Mouse (Mus musculus) WW6 (cell line): ENCODE measurements around the gene Ap5m1.
A peak's percentile ranks its signal among the peaks of the same experiment; 100 is the strongest.
"Not testable (repeated sequence)": the region's sequence is repeated elsewhere in the genome, so short reads cannot be mapped to it uniquely, and the experiment has no call there.

ENCODE experiments used
- DNase-seq: peaks from one replicate; pipeline ENCODE4 v3.0.0-alpha.2; 2013; ENCODE audit warnings: low read depth, low spot score

Gene Ap5m1

DNA sequence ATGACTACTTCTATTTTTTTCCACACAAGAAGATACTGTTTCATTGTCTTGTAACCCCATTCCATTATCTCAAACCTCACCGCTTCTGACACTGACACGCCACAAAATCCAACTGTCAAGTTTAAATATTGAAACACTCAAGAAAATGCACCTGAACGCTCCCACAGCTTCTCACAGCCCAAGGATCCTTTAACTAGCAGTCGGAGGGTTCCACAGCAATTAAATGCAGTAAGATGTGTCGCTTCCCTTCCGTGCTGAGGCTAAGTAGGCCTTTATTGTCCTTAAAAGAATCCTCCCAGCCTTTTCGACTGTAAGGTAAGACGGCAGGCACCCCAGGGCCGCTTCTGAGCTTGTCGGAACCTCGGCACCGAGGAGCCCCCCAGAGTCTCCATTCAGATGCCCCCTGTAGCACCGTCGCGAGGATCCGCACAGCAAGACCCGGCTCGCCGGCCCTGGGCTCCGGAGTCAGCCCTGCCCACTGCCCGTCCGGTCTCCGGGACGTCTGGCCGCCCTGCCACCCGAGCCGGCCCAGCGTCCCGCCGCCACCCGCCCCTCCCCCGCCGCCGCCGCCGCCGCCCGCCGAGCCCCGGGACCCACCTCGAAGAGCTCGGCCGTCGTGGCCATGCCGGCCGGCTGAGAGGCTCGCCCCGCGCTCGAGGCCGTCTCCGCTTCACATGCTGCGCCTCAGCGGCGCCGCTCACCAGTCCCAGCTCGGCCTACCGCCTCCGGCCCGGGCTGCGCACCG lies at the start of gene Ap5m1:
Gene Ap5m1 (plus strand): TSS at position 569 of the 745 bp plus-strand sequence.
- DNase-seq: no peak

GRCm38 (mm10) chr14:49019765-49020164 lies 46.1 kb upstream of the Ap5m1 start:
- no peak for DNase-seq

GRCm38 (mm10) chr14:49027040-49027778 lies 38.7 kb upstream of the Ap5m1 start:
- no peak for DNase-seq

- no peak for DNase-seq
Observed at GRCm38 (mm10) chr14:49027779-49028368, 38.0 kb upstream of the Ap5m1 start.

DNA sequence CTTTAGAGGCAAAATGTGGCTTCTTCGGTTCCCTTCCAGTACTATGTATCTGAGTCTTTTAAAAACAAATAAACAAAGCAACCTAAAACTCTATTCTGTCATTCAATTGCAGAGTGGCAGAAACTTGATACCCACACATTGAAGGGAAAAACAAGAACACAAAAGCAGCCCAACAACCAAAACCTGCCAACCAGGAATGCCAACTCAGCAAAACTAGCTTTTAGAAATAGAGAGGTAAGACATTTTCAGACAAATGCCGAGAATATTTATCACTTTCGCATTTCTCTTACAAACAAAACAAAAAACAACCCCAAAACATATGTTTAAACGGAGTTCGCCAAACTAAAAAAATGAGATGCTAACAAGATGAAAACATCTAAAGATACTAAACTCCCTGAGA lies 36.9 kb upstream of the Ap5m1 start:
- DNase-seq: no peak

DNA sequence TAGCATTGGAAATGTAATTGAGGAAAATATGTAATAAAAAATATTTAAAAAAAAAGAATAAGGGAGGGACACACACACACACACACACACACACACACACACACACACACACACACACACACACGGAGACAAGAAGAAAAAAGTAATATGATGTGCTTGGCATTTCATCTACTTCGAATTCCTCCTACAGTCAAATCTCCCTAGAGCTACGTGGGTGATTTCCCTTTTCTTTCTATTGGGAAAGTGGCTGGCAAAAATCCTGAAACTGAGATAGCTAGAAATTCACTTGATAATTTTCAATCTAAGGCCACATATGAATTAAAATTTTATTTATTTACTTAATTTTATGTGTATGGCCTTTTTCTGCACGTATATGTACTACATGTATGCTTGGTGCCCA lies 20.3 kb upstream of the Ap5m1 start:
- no peak for DNase-seq

DNA sequence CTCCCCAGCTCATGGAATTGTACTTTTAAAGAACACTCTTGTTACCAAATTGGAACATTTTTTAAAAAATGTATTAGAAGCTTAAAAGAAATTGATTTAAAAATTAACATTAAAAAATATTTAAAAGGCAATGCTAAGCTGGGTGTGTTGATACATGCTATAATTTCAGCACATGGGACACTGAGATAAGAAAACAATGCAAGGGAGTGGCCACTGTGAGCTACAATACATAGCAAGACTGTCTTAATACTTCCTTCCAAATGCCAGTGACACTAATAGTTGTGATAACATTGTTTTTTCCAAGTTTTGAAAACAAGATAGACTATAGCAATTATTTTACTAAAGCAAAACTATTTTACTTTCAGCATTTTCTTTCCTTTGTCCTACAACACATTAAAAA lies 16.4 kb upstream of the Ap5m1 start:
- no peak for DNase-seq

DNA sequence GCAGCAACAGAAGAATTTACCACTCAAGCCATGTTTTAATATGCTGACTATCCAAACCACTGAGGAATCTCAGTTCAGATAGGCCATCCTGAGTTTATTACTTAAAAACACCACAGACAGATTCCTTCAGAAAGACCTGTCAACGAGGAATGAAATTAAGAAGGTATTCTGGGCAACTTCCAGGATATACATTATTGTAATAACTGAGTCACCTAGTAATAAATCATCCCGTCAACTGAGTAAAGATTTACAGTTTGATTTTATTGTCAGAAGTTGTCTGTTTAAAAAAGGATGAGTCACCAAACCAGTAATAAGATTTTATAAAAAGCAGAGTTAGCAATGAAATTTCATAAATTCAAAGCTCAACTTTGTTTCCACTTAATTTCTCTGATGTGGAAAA lies 2.1 kb upstream of the Ap5m1 start:
- DNase-seq: no peak

DNA sequence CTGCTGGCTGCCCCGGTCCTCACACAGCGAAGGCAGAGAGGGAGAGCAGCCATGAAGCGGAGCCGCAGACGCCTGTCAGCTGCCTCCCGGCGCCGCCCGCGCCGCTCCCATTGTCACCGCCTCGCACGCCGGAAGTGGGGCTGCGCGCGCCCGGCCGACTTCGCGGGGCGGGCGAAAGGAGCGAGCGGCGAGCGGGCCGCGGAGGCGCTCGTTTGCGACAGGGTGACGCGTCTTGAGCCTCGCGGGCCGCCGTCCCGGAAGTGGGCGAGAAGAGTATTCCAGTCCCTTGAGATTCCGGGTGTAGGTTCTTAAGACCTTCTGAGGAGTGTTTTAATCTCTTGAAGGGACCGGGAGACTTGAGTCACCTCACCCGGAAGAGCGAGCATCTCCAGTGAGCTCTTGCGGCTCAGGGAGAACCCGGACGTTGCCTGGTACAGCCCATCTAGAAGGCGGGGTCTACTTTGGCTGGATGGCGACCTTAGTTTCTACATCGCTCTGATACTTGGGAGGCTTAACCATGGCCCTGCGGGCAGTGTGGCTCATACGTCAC lies 452 bp downstream of the Ap5m1 start, which contains the start of gene Exoc5:
Gene Exoc5 (minus strand): TSS at position 380 of the 550 bp plus-strand sequence.
- peak; percentile 86 for DNase-seq

DNA sequence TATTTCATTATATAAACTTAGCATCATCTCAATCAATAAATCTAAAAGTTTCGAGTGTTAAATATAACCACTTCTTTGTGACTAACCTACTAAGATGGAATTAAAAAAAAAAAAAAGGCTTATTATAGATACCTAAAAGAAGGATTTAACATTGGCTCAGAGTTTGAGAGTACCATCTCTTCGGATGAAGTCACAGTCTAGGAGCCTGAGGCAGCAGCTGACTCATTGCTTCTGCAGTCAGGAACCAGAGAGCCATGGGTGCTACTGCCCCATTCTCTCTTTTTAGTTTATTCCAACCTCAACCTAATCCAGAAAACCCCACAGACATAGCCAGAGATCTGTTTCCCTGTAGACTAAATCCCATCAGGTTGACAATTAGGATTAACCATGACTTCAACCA lies 6.9 kb downstream of the Ap5m1 start:
- no peak for DNase-seq

DNA sequence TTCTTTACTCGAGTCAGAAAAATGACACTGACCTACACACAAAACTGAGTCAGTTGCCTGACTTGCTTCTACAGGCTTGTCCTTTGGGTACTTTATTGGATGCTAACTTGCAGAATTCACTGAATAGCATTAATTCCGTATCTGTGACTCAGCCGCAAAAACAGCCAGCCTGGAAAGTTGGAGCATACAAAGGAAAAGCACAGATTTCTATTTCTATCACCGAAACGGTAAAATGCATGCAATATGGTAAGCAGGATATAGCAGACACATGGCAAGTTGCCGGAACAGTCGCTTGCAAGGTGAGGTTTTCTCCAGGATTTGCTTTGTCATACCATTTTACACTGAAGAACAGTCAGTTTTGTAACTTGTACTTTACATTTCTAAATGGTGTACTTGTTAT lies 8.0 kb downstream of the Ap5m1 start:
- no peak for DNase-seq

DNA sequence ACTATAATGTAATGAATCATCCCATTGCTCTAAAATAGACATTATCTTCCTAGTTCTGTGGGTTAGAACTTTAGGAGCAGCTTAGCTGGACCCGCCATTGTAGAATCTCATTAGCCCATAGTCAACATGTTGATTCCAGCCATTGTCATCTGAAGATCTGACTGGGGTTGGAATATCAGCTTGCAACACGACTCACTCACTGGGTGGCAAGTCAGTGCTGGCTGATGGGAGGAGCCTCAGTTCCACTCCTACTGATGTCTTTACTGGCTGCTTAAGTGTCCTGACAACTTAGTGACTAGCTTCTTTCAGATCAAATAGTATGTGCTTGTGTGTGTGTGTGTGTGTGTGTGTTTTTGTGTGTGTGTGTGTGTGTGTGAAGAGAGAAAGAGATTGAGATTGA lies 8.5 kb downstream of the Ap5m1 start:
- no peak for DNase-seq

- DNase-seq: no peak
Observed at GRCm38 (mm10) chr14:49078820-49079219, 12.9 kb downstream of the Ap5m1 start.

DNA sequence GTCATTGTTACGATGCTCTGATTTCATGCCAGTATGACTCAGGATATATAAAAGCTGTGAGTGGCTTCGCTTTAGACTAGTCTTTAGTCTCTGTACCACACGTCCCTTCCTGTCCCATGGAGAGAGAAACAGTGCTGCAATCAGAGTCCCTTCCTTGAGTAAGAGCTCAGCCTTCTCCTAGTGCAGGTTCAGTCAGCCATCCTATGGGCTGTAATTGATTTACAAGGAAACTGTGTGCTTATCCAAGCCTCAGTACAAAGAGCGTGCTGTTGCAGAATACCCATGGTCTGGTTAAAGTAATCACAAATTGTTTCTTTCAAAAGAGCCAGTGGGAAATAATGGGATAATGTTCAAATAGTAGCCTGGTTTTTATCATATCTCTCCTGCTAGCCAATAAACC lies 20.6 kb downstream of the Ap5m1 start:
- no peak for DNase-seq

- DNase-seq: no peak
Observed at GRCm38 (mm10) chr14:49088155-49089048, 22.5 kb downstream of the Ap5m1 start.

GRCm38 (mm10) chr14:49089461-49090058 lies 23.7 kb downstream of the Ap5m1 start:
- no peak for DNase-seq

DNA sequence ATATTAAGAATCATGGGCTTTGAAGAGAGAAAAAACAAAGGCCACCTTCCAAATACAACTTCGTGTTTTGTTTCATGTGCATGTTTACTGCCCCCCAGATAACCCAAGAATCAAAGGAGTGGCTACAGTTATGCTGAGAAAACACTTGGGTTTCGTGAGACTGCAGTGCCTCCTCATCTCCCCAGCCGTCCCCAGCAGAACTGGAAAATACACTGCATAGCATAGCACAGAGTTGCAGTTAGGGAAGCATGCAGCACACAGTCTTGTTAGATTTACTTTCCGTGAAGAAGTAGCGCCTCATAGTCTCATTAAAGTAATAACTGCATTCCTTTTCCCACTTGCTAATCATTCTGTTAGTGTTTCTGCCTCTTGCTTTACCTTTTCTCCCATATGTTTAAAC lies 24.2 kb downstream of the Ap5m1 start:
- DNase-seq: no peak

DNA sequence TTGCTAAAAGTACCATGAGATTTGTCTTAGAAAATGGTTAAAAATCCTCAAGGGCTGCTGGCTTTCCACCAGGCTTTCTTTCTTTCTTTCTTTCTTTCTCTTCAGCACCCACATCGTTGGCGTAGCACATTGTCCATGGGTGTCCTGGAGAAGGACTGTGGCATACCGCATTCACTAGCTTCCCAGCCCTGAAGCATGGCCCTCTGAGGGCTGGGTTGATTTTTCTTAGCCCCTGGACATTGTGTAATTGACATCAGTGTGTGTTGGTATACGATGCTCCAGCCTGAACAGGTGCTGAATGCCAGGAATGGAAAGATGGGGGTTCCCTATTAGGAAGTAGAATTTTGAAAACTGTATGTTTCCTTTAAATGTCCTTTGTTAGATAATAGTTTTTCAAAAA lies 25.4 kb downstream of the Ap5m1 start:
- no peak for DNase-seq

- not testable (repeated sequence) for DNase-seq
Observed at GRCm38 (mm10) chr14:49091755-49092154, 25.9 kb downstream of the Ap5m1 start.

DNA sequence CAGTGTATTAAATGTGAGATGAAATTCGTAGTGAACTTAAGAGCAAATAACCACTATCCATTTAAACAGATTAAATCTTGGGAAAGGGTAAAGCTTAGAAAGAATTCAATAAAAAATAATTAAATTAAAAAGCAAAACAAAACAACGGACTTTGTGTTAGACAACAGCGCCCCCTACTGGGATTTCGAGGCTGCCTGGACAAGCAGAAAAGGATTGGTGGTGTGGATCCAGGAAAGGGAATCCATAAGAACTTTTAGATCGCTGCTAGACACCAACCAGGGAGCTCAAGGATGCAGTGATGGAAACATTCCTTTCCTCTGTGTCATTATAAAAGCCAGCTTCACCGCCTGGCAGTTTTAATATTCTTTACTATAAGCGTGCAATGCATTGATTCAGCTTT lies 52.5 kb downstream of the Ap5m1 start:
- no peak for DNase-seq

DNA sequence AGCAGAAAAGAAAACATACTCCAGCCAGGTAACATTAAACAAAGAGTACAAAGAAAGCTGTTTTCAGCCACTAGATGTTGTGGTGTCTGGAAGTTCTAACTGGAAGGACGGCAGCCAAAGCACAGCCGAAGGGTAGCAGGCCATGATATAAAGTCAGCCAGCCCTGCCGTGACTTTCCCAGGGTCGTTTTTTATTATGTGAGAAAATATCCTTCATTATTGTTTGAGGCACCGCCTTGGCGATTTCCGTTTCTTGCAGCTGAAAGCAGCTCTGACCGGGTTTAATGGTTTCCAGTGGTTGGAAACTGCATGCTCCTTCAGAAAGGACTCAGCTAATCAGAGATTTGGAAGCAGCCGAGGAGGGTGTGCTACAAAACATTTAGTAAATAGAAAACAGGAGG lies 55.8 kb downstream of the Ap5m1 start:
- no peak for DNase-seq
